Mouse (Mus musculus) liver, postnatal 0 days (tissue): ENCODE data around the gene Dnah2. TPM values are rescaled to one million over a fixed set of nuclear protein-coding genes. Genes with fewer than 3 reads are reported as not detected.

ENCODE experiments used
- ATAC-seq: fragments of 200-750 bp; cut with Nextera tagmentation; 2 replicates; pipeline ENCODE4 v1.8.0; 2017; ENCODE audit warnings: mild to moderate bottlenecking, moderate library complexity
- DNase-seq: peaks from one replicate; pipeline ENCODE4 v3.0.0-alpha.2; 2016
- H3K27ac ChIP-seq: fragments of 300-500 bp; sonication (generic); 2 replicates; pipeline ENCODE4 v1.5.1; 2014; ENCODE audit warnings: antibody characterized with exemption, moderate library complexity, mild to moderate bottlenecking, low read depth
- H3K27me3 ChIP-seq: fragments of 300-500 bp; sonication (generic); 2 replicates; pipeline ENCODE4 v1.6.1; 2014; ENCODE audit warnings: low read length, control low read depth, mixed read lengths; ENCODE audit not compliant: insufficient read depth
- H3K36me3 ChIP-seq: fragments of 300-500 bp; sonication (generic); replicated peaks from 2 replicates; pipeline ENCODE4 v1.6.1; 2014; ENCODE audit warnings: mild to moderate bottlenecking, control low read depth, low read length, moderate library complexity, mixed read lengths; ENCODE audit not compliant: insufficient read depth
- H3K4me1 ChIP-seq: fragments of 300-500 bp; sonication (generic); 2 replicates; pipeline ENCODE4 v1.6.1; 2014; ENCODE audit warnings: antibody characterized with exemption, mild to moderate bottlenecking, control low read depth; ENCODE audit not compliant: insufficient read depth
- H3K4me2 ChIP-seq: fragments of 300-500 bp; sonication (generic); 2 replicates; pipeline ENCODE4 v1.6.1; 2014; ENCODE audit warnings: low read depth, mild to moderate bottlenecking, low read length, moderate library complexity, mixed read lengths
- H3K4me3 ChIP-seq: fragments of 300-500 bp; sonication (generic); 2 replicates; pipeline ENCODE4 v1.5.1; 2014; ENCODE audit warnings: low read depth, low read length
- H3K9ac ChIP-seq: fragments of 300-500 bp; sonication (generic); replicated peaks from 2 replicates; pipeline ENCODE4 v1.6.1; 2014; ENCODE audit warnings: mild to moderate bottlenecking, moderate library complexity
- H3K9me3 ChIP-seq: fragments of 300-500 bp; sonication (generic); 2 replicates; pipeline ENCODE4 v1.6.1; 2016; ENCODE audit warnings: mild to moderate bottlenecking, control low read depth, low read length, mixed read lengths
- CTCF ChIP-seq: sonication (generic); IDR thresholded peaks from 2 replicates; pipeline ENCODE4 v1.5.1; 2016; ENCODE audit warnings: antibody characterized with exemption, low read depth
- EP300 ChIP-seq: IDR thresholded peaks from 2 replicates; pipeline ENCODE4 v1.6.1; 2016; ENCODE audit warnings: antibody characterized with exemption, low read depth, mild to moderate bottlenecking
- WGBS: fragments of 180-500 bp; shearing (Covaris S2); extraction: QIAGEN DNeasy Blood & Tissue Kit; methylation state at CpG from one replicate; pipeline ENCODE4 v1.1.7; 2014; ENCODE audit not compliant: insufficient replicate concordance; 5-methylcytosine and 5-hydroxymethylcytosine counted together
- polyA plus RNA-seq: library from polyadenylated mRNA; unstranded; fragments of >200 nt; fragmentation: Nextera tagmentation; extraction: Ambion mirVana; gene quantifications from 2 replicates; pipeline ENCODE4 v1.2.1, GENCODE M21; 2015

Gene Dnah2
- polyA plus RNA-seq, 1 experiment from 2014 or later = 0.04 TPM

GRCm38 (mm10) chr11:69526631-69527030, 22.3 kb downstream of the Dnah2 start:
- Histone ChIP-seq H3K9ac (no peak overlapping the region), H3K4me2 (no peak overlapping the region), H3K27ac (no peak overlapping the region), H3K4me3 (no peak overlapping the region), H3K36me3 (no peaks in the 10 kb centered on the region), H3K4me1 (no peaks in the 10 kb centered on the region), H3K9me3 (no peaks in the 10 kb centered on the region), H3K27me3 (peaks cover 6% of the 10 kb centered on the region; the same call in 1 of the 2 replicates)
- 68% methylated on average over 4 of the region's 4 CpGs for WGBS
- DNase-seq (no peak), ATAC-seq (no peak)
- TF ChIP-seq CTCF = no peak
- no peak for TF ChIP-seq EP300

DNA sequence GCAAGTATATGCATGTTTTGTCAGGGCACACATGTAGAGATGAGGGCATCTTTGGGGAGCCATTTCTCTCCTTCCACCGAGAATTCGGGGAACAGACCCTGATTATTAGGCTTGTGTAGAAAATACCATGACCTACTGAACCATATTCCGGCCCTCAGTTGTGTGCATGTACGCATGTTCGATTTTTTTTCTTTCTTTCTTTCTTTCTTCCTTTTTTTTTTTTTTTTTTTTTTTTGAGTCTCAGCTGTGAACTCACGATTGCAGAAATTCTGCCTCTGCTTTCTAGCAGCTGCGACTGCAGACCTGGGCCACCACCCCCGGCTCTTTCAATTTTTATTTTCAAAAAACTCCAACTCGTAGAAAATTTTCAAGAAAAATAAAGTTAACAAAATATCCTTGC, 23.2 kb downstream of the Dnah2 start:
- Histone ChIP-seq H3K27me3 (peaks cover 6% of the 10 kb centered on the region; the same call in 1 of the 2 replicates), H3K27ac (no peak overlapping the region), H3K4me1 (peaks cover 3% of the 10 kb centered on the region; the same call in 1 of the 2 replicates), H3K4me3 (no peak overlapping the region), H3K9me3 (no peaks in the 10 kb centered on the region), H3K36me3 (no peaks in the 10 kb centered on the region), H3K4me2 (no peak overlapping the region), H3K9ac (no peak overlapping the region)
- no peak for DNase-seq
- no peak for ATAC-seq
- 68% methylated on average over 9 of the region's 9 CpGs for WGBS
- no peak for TF ChIP-seq EP300
- no peak for TF ChIP-seq CTCF

GRCm38 (mm10) chr11:69523651-69524050, 25.3 kb downstream of the Dnah2 start:
- Histone ChIP-seq H3K27me3 (peaks cover 3% of the 10 kb centered on the region; the same call in 1 of the 2 replicates), H3K9me3 (no peaks in the 10 kb centered on the region), H3K9ac (no peak overlapping the region), H3K36me3 (no peaks in the 10 kb centered on the region), H3K4me2 (no peak overlapping the region), H3K4me1 (peaks cover 6% of the 10 kb centered on the region; the same call in 1 of the 2 replicates), H3K27ac (no peak overlapping the region), H3K4me3 (no peak overlapping the region)
- no peak for DNase-seq
- no peak for ATAC-seq
- TF ChIP-seq CTCF (no peak), EP300 (no peak)
- 68% methylated on average over 4 of the region's 4 CpGs for WGBS

- TF ChIP-seq EP300 (no peak), CTCF (no peak)
- Histone ChIP-seq H3K27ac (no peak overlapping the region), H3K9ac (no peak overlapping the region), H3K36me3 (no peaks in the 10 kb centered on the region), H3K9me3 (no peaks in the 10 kb centered on the region), H3K4me3 (no peak overlapping the region), H3K4me2 (no peak overlapping the region), H3K27me3 (no peaks in the 10 kb centered on the region), H3K4me1 (peaks cover 6% of the 10 kb centered on the region; the same call in 1 of the 2 replicates)
- WGBS = 59% methylated on average over 9 of the region's 9 CpGs
- DNase-seq (no peak), ATAC-seq (no peak)
These were observed 27.3 kb downstream of the Dnah2 start for GRCm38 (mm10) chr11:69521526-69522149.

DNA sequence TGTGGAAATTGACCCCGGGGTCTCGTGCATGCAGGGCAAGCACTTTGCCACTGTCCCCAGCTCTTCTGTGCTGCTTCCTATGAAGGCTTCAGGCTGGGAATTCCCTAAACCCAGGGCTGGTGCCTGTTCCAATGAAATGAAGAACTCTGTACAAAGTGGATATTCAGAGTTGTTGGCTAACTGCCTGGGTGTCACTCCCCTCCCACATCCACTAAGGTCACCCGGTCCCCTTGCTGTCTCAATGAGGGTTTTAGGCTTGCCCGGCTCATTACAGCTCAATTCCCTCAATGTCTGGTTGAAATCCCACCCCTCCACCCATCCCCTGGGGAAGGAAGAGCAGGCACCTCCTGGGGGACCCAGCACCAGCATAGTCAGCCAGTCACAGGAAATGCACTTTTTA, 28.9 kb downstream of the Dnah2 start:
- ATAC-seq = no peak
- WGBS = 66% methylated on average over 4 of the region's 4 CpGs

DNA sequence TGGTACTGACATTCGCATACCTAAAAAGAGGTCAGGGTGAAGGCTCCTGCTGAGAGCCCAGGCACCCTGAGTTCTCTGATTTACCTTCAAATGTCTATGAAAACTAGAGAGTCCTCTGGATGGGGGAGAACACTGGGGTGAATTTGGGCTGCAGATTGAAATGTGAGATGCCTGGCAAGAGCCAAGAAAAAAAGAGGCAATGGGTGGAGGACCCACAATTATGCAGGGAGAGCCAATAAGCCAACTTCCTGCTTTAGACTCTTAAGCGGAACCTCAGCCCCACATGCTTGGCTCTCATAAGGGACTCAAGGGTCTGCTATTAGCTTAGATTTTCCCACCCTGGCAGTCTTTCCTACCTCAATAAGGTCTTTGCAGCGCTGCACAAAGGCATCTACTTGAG, 32.2 kb downstream of the Dnah2 start:
- DNase-seq (no peak), ATAC-seq (no peak)
- no peak overlapping the region; the same call in 1 of the 2 replicates for H3K4me2 ChIP-seq
- TF ChIP-seq EP300 = no peak
- TF ChIP-seq CTCF = no peak
- H3K9me3 ChIP-seq = no peaks in the 10 kb centered on the region
- 56% methylated on average over 3 of the region's 3 CpGs for WGBS
- no peaks in the 10 kb centered on the region for H3K27me3 ChIP-seq
- H3K9ac ChIP-seq = no peak overlapping the region
- H3K4me1 ChIP-seq = peaks cover 6% of the 10 kb centered on the region; the same call in 1 of the 2 replicates
- no peaks in the 10 kb centered on the region for H3K36me3 ChIP-seq
- H3K27ac ChIP-seq = no peak overlapping the region
- no peak overlapping the region for H3K4me3 ChIP-seq

More for the DNA sequence above, 28.9 kb downstream of the Dnah2 start:
- H3K4me3 ChIP-seq = no peak overlapping the region
- peaks cover 6% of the 10 kb centered on the region; the same call in 1 of the 2 replicates for H3K4me1 ChIP-seq
- no peaks in the 10 kb centered on the region for H3K36me3 ChIP-seq
- H3K4me2 ChIP-seq = no peak overlapping the region
- no peaks in the 10 kb centered on the region for H3K9me3 ChIP-seq
- DNase-seq = no peak
- TF ChIP-seq EP300 = no peak
- no peak overlapping the region for H3K27ac ChIP-seq
- no peaks in the 10 kb centered on the region for H3K27me3 ChIP-seq
- H3K9ac ChIP-seq = no peak overlapping the region

- H3K27ac ChIP-seq = no peak overlapping the region
- WGBS = 60% methylated on average over 15 of the region's 15 CpGs
These were observed 32.7 kb downstream of the Dnah2 start for GRCm38 (mm10) chr11:69516151-69516640.

More at GRCm38 (mm10) chr11:69516151-69516640, 32.7 kb downstream of the Dnah2 start:
- no peak for ATAC-seq
- H3K36me3 ChIP-seq = no peaks in the 10 kb centered on the region
- no peaks in the 10 kb centered on the region for H3K27me3 ChIP-seq
- H3K9ac ChIP-seq = no peak overlapping the region
- no peaks in the 10 kb centered on the region for H3K9me3 ChIP-seq
- no peak overlapping the region for H3K4me3 ChIP-seq
- H3K4me2 ChIP-seq = no peak overlapping the region; the same call in 1 of the 2 replicates
- peaks cover 6% of the 10 kb centered on the region; the same call in 1 of the 2 replicates for H3K4me1 ChIP-seq
- no peak for DNase-seq
- TF ChIP-seq EP300 = no peak
- TF ChIP-seq CTCF = no peak
